Mouse (Mus musculus): ENCODE results near the gene Scgb2b26. TPM values are rescaled to one million over a fixed set of nuclear protein-coding genes. Genes with fewer than 3 reads are reported as not detected.

Scgb2b26 gene
- total RNA-seq (2023): not detected

GRCm38 (mm10) chr7:33944940-33945339 lies at the start of gene Scgb2b26:
TSS of gene Scgb2b26 (minus strand) at chr7:33945040.

Other genes starting within 250 kb of the Scgb2b26 start
- not detected for gene Scgb2b24, start 205.7 kb downstream of the Scgb2b26 start, total RNA-seq (2023)
- not detected for gene Scgb1b24, start 201.2 kb downstream of the Scgb2b26 start, total RNA-seq (2023)
- gene Scgb2b27, start 68.9 kb upstream of the Scgb2b26 start, total RNA-seq (2023): not detected
- not detected for gene Scgb1b27, start 76.4 kb upstream of the Scgb2b26 start, total RNA-seq (2023)
- gene Scgb1b30, start 150.4 kb upstream of the Scgb2b26 start, total RNA-seq (2023): not detected
- gene Wtip, start 188.2 kb upstream of the Scgb2b26 start, total RNA-seq (2023): not detected
- gene Uba2, start 224.6 kb upstream of the Scgb2b26 start, total RNA-seq (2023): 76.4 TPM

Data from CD4-positive naive resting alpha-beta T cell, adult 57 days (primary cell).